Mouse (Mus musculus): Measurements from ENCODE around the gene Azi2.

GRCm38 (mm10) chr9:118071337-118071736 lies 31.0 kb downstream of the Azi2 start:
- no peak for TF ChIP-seq CTCF (IDR thresholded peaks at IDR 0.05; ENCODE audit: borderline replicate concordance, extremely low read depth, insufficient read depth, insufficient read length)
- no peak for TF ChIP-seq POLR2A (IDR thresholded peaks at IDR 0.05; ENCODE audit: borderline replicate concordance, extremely low read depth, insufficient read depth, insufficient read length, poor library complexity, severe bottlenecking)

Measured in brain, embryonic 14.5 days (tissue).